Mouse (Mus musculus) cerebellum, postnatal 10 days (tissue): ENCODE measurements at regions not wholly inside any gene's neighbourhood (a gene's known extent, or its start where the extent isn't known, plus 50 kb on each side); places are given as distances from the start of the nearest gene placed in this dataset.

ENCODE experiments used
- DNase-seq, 2 experiments: peaks; one replicate each; pipeline ENCODE4 v3.0.0; 2021; ENCODE audit warnings: mixed read lengths in 2 of 2

- peak; percentile 2 to 5 for DNase-seq
Observed at GRCm38 (mm10) chr5:70024571-70024970, 432.4 kb upstream of the Gnpda2 start.

- DNase-seq: peak in 1 of 2 experiments; percentile 16
Observed at GRCm38 (mm10) chr5:70011951-70012350, 419.8 kb upstream of the Gnpda2 start.
